Mouse (Mus musculus) liver, postnatal 0 days (tissue): ENCODE measurements at regions not wholly inside any gene's neighbourhood (a gene's known extent, or its start where the extent isn't known, plus 50 kb on each side); places are given as distances from the start of the nearest gene placed in this dataset.

ENCODE experiments used
- CTCF ChIP-seq: sonication (generic); IDR thresholded peaks from 2 replicates; pipeline ENCODE4 v1.5.1; 2016; ENCODE audit warnings: antibody characterized with exemption, low read depth
- EP300 ChIP-seq: IDR thresholded peaks from 2 replicates; pipeline ENCODE4 v1.6.1; 2016; ENCODE audit warnings: antibody characterized with exemption, low read depth, mild to moderate bottlenecking

GRCm38 (mm10) chr4:54128717-54129698 is 303.2 kb downstream of the Tmem38b start:
- no peak for TF ChIP-seq EP300
- no peak for TF ChIP-seq CTCF
